Mouse (Mus musculus) limb, embryonic 10.5 days (tissue): ENCODE measurements around the gene Slit2. TPM values are rescaled to one million over a fixed set of nuclear protein-coding genes. Genes with fewer than 3 reads are reported as not detected.

Experiments
- microRNA-seq: library from miRNA; unstranded; fragments of <30 nt; microRNA quantifications from one replicate; pipeline ENCODE4, GENCODE M21; 2017
- polyA plus RNA-seq: library from polyadenylated mRNA; unstranded; fragments of >200 nt; fragmentation: Nextera tagmentation; extraction: Ambion mirVana; gene quantifications from 2 replicates; pipeline ENCODE4 v1.2.1, GENCODE M21; 2016

The Slit2 gene
- polyA plus RNA-seq, 1 experiment from 2014 or later: 17.8 TPM

Small RNA genes lying within 50 kb of the gene (microRNA-seq; reads per million reads assigned to microRNA genes)
- gene Mir218-1: 5.3 reads per million, percentile 10 among the genes with 10 or more reads in this experiment
